Mouse (Mus musculus) 416B (cell line): Measurements from ENCODE around the gene Adam23.

Experiments
- DNase-seq: peaks from one replicate; pipeline ENCODE4 v3.0.0; 2011; ENCODE audit warnings: low read depth

The Adam23 gene

DNA sequence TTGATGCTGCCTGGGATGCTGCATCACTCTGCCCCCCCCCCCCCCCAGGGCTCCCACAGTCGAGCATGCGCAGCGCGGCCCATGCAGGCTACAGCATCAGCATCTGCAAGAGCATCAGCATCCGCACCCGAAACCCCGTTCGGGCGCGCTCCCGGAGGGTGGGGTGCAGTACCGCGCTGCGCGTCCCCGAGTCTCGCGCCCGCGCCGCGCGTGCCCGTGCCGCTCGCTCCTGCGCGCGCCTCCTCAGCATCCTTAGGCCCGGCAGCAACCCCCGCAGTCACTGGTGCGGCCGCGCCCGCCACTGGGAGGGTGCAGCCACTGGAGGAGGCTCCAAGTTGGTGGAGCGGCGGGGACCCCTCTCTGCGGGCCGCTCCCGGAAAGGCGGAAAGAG, at the start of gene Adam23:
Gene Adam23, plus strand, starts transcription at position 236 of the 391 bp plus-strand sequence.
- no peak for DNase-seq

DNA sequence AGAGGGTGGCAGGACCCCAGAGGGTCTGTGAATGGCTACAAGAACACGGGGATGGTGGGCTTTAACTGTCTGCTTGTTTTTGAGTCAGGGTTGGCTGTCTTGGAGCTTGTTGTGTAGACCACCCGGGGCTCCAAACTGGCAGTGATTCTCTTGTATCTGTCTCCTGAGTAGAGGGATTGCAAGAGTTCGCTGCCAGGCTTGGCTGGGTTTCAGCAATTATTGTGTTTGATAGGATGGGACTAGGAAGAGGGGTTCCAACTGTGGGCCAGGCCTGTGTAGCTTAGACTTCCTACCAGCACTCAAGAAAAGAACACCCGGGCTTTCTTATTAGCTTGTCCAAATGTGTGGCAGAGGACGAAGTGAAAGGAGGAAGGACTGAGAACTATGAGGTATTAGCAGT, 44.6 kb upstream of the Adam23 start:
- DNase-seq: no peak

DNA sequence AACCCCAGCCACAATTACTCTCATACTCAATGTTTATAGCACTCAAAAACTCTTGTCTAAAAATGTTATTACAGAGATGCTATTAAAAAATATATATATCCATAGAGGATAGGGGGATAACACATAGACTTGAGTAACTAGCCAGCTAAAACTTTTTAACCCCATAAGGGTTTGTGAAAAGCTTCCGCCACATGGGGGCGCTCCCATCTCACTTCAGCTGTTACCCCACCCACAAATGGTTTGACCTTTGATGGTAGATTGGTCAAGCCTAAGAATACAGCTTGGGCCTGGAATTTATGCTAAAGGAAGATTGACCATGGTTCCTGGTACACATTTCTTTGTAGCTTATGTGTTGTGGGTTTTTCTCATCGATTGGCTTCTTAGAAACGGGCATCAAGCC, 42.1 kb upstream of the Adam23 start:
- peak; percentile 47 for DNase-seq

DNA sequence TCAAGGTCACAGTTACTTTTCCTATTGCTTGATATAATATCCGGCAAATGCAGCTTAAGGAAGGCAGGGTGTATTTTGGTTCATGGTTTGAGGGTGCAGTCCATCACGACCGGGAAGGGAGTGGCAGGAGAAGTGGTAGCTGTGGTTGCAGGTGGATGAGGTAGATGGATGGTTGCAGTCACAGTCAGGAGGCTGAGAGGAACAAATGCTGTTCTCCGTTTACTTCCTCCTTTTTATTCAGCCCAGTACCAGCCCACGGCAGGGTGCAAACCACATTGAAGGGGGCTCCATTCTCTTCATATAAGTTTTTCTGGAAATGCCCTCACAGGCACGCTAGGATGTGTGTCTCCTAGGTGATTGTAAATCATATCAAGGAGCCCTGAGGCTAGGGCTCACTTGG, 37.3 kb upstream of the Adam23 start:
- no peak for DNase-seq

DNA sequence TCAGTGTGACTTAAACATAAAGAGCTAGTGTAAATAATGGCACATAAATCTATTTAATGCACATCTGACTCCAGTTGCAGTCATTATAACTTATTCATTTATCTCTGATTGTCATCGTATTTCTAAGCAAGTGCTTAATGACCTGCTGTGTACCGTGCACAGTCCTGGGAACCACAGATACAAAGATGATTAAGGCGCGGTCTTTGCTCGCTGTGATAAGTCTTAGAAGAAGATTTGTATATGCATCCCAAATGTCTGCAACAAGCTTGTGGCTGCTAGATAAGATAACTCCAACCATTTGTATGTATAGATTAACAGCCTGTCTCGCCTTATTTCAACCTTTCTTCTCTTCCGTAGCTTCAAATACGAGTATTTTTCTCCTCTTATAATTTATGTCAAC, 27.2 kb upstream of the Adam23 start:
- DNase-seq: no peak

DNA sequence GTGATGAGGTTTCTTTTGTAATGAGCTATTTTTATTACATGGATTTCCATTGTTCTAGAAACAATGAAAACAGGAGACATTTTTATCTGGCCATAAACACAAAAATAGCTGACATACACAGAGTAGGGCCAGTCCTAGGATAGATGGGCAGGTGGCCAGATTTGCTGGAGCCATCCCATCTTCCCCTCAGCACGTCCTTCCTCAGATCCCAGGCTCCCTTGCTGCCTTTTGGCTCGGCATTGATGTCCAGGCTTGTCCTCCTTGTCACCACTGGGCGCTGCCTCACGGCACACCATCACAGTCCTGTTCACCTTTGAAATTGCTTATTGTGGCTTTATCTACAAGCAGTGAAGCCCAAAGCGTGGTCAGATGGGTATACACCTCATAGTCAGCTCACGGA, 15.0 kb upstream of the Adam23 start:
- DNase-seq: no peak

DNA sequence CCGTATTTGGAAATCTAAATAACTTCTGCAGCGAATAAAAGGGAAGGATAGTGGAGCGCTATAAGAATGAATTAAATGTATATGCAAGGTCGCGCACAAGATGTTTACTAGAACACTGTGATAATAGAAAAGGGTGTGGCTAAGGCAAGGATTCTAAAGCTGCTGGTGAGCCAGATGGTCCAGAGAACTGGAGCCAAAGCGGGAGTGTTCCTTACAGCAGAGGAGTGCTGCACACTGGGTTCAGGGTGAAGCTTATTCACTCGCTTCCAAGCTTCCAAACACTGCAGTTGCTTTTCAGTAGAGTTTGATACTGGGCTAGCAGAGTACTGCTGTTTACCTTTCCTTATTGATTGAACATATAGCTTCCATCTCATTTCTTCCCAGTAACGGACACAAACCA, 14.5 kb upstream of the Adam23 start:
- DNase-seq: no peak

DNA sequence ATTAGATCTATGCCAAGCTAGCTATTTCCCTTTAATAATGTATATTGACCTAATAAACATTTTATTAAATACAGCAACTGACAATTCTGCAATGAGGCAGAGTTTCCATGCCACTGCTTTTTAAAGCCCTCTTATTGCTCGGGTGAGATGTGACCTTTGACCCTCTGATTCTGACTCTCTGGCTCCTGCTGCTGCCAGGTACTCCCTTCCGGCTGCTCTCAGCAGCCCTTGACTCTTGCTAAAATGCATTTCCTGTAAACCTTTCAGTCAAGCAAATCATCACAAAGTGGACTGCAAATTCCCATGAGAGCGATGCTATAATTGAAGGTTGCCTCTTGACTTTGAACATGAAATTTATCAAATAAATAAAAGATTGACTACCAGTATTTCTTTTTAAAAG, 13.8 kb upstream of the Adam23 start:
- DNase-seq: no peak

DNA sequence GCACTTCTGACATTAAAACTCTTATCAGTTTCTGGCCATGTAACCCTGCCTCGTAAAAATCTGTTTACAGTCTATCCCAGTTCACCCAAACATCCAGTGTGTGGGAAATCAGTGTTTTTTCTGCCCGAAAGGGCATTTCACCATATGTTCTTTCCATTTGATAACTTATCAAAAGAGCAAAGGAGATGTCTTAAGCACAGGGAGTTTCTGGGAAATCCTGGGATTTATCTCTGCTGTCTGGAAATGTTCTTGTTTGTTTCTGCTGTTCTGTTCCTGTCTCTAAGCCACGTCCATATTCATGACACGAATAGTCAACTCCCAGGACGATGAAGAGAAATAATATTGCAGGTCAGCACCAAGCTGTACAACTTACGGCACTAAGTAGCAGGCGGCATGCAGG, 11.6 kb upstream of the Adam23 start:
- DNase-seq: no peak

DNA sequence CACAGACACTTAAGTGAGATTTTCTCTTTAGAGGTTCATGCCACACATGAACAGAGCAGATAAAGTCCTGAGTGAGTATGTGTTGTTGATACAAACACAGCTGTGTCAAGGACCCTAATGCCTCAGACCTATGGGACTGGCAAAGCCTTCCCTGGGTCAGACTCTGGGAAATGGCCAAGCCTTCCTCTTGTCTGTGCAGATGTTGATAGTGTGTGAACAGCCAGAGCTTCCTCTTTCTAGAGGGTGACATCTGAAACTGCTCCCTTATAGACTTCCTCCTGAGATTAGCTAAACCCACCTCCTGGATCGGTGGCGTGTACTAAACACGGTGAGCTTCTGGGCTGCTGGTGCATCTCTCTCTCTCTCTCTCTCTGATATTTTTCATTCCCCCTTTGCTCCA, 8.2 kb upstream of the Adam23 start:
- DNase-seq: peak; percentile 64

DNA sequence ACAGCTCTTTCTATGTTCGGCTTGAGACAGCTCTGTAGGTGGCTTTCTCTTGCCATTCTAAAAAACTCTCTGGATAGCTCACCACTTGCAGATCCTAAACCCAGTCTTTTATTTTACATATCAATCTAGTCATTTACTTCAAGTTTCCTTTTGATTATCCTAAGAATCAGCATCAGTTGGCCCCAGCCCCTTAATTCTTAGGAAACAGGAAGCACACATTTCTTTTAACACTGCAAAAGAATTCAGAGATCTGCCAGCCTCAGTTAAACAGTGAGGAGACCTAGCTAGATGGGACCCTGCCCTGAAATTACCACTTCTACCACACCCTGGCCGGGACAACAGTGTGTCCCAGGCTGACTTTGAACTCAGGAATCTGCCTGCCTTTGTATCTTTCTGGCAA, 3.5 kb upstream of the Adam23 start:
- DNase-seq: no peak

DNA sequence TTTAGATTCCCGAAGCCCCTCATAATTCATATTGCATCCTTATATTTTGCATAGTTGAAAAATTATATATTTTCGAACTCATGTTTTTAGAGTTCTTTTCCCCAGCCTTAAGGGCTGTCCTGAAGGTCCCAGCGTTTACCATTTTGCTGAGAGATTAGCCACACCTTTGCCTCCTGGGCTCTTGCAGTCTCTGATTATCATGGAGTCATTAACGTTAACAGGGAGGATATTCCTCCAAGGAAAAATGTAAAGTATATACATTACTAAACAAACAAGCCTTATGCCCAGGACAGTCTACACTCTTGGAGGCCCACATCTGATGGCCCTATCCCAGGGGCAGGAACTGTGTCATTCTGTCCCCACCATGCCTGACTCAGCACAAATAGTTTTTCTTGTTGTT, 3.1 kb upstream of the Adam23 start:
- no peak for DNase-seq

DNA sequence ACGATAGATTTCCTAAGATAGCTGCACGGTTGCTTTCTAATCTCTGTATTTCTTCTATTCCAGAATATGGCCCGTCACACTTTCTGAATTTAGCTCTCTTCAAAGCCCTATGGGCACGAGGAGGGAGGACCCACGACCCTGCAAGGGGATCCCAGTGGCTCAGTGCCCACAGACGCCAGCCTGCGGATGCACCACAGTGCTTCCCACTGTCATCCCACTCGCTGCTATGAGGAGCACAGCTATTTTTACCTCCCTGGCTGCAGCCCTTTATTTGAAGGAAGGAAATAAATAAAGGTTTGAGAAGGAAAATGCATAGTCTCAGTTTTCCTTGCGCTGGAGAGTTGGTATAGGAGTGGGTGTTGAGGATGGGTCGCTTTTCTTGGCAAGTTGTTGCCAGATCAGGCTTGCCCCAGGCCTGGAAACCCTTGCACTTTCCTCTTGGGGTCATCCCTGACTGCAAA, 512 bp upstream of the Adam23 start:
- no peak for DNase-seq

DNA sequence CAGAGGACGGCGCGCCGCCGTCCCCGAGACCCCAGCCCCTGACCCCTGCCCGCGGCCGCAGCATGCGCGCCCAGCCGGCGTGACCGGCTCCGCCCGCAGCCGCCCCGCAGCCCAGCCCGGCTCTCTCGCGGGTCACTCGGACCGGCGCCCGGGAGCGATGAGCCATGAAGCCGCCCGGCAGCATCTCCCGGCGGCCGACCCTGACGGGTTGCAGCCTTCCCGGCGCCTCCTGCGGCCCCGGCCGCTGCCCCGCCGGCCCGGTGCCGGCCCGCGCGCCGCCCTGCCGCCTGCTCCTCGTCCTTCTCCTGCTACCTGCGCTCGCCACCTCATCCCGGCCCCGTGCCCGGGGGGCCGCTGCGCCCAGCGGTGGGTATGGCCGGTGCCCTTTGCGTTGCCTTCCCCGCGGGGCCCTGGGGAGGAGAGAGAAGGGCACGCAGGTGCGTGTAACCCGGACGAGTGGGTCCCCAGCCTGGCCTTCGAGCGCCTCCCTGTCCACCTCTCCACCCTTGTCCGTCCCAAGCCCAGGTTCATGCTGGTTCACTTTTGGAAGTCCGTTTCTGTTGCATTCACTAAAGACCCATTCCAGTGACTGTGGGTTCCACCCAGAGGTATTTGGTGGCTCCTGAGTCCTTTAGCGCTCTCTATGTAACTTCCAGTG, 485 bp downstream of the Adam23 start:
- DNase-seq: no peak

DNA sequence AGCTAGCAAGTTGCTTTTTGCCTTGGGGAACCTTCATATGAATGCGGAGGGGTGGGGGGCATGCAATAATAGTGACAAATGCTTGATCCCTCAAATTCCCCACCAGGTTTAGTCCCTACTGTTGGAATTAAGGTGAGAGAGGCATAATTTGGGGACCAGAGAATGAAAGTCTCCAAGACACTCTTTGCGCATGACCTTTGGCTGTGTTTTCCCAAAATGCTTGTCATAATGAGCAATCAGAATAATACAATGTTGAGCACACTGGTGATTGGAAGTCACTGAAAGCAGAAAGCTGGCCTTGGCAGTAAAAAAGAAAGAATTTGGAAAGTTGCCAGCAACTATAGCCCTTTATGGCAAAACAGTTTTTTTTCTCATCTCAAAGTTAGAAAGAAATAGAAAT, 1.0 kb downstream of the Adam23 start:
- DNase-seq: no peak

DNA sequence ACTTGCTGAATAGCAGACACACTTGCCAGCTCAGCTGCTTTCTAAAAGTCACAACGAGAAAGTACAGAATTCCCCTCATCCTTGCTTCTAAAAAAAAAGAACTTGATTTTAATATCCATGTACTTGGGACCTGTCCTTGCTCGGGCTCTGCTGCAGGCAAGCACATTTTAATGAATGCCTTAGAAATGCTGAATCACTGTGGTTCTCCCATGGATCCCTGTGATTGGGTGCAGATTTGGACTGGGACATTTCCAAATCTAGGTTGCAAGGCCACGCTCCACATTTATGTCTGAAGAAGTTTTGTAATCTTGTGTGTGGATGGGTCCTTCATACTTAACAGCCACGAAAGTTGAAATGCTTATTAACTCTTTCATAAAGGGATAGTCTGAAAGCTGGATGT, 4.4 kb downstream of the Adam23 start:
- DNase-seq: no peak

DNA sequence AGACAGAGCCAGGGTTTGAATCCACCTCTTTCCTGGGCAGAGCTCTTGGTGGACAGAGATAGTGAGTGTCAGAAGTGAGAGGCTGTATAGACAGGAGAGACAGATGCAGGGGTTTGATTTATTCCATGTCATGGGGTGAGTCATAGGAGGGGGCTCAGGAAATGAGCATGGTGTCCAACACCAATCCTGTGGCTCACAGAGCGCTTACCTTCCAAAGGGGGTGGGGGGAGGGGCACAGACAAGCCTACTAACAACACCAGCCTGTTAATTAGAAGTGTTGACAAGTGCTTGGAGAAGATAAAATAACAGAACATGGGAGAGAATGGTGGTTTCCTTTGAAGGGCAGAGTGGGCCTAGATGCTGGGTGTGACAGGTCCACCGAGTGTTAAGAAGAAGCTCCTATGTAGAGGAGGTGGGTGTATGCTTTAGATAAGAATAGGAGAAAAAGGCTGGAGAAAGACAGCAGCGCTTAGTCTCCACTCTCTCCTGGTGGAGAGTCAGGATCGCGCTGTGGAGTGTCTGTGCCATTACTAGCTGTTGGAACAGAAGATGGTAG, 7.7 kb downstream of the Adam23 start:
- DNase-seq: no peak

DNA sequence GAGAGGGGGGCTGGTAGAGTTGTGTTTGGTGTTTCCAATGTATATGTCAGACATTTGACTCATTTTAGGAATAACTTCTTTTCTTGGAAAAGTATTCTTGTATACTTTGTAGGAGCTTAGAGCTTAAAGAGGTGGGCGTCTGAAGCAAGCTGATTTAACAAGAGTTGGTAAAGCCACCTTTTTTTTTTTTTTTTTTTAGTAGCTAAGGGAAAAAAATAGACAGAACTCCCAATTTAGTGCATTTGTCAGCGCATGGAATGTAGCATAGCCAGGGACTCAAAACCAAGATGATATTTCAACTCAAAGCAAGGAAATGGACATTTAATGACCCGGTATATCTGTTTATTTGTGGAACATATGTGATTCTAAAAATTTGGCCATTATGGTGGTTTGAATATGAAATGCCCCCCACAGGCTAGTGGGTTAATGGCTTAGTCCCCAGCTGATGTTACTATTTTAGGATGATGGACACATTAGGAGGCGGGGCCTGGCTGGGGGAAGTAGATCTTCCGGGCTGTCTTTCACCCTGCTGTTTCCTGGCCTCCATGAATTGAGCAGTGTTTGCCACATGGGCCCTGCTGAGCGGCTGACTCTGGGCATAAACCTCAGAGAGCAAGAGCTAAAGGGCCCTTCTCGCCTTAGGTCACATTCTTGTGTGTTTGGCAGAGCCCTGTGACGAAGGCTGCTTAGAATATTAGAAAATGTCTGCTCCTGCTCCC, 12.3 kb downstream of the Adam23 start:
- no peak for DNase-seq

DNA sequence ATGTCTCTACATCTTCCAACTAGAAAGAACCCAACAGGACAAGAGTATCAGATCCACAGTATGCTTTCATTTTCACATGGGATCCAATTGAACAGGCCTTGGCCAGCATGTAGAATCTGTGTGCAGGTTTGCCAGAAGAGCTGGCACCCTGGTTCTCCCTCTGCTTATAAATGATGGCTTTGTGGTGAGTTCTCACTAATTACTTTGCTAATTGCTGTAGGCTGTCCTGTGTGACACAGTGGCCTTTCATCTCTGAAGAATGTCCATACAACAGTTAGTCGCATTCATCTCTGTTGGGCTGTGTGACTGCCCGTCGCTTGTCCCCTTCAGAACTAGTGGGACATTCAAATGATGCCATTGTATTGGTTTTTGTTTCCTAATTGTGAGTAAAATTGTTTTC, 13.5 kb downstream of the Adam23 start:
- no peak for DNase-seq

DNA sequence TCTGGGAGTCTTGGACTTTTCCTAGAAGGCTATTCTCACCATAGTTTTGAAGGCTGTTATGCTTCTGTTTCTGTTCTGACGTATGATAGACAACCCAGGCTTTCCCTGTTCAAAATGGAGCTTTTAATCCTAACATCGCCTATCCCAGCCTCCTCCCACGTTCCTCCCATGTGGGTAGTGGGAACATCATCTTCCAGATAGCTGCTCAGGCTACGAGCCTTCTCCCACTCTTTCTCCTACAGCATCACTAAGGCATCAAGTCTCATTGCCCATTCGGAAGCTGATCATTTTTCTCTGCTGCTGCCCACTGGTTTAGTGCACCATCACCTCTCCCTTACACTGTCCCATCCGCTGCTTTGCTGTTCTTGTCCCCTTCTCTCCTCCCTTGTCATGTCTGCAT, 14.2 kb downstream of the Adam23 start:
- no peak for DNase-seq

DNA sequence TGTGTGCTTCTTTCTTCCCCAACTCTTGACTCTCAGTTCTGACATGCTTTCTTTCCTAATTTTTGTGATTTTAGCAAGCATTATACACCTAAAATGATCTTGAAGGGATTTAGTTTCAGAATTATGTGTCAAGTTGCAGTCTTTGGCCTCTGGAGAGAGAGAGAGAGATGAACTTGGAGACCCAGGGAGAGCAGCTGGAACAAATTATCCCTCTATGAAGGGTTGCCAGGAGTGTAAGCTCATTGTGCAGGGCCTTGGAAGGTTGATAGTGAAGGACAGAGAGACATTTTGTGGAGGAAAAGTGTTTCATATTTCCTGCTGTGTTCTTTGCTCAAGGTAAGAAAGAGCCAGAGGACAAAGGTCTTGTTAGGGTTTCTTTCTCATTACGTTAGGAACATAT, 18.8 kb downstream of the Adam23 start:
- DNase-seq: no peak

DNA sequence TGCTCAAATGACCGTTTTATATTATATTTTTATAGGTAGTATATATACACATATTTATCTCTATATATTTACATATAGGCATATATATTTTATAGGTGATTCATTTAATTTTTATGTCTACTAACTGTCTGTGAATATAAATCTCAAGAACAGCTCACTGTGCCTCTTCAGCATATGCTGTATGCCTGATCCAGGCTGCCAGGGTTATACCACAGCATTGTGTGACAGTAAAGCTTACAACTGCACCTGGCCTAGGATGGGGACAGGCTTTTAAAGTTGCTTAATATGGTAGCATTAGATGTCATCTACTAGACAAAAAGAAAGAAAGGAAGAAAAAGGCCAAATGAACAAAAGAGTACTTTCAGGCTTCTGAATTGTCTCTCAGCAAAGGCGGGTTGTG, 27.6 kb downstream of the Adam23 start:
- DNase-seq: no peak

DNA sequence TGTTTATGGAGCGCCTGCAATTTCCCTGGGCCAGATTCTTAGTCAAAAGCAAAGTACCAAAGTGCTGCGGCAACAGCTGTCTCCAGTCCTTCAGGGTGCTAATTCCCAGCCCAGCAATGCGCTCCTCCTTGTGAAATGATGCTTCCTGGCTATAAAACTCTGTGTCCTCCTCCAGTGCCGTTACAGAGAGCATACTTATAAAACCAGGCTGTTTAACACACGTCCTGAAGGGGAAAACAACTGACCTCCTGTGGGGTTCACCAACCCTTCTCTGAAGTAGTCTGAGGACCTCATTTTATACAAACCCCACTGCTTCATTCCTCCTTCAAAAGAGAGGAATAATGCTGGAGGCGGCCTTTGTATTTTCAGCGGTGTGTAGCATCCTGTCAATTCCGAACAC, 28.0 kb downstream of the Adam23 start:
- DNase-seq: no peak

DNA sequence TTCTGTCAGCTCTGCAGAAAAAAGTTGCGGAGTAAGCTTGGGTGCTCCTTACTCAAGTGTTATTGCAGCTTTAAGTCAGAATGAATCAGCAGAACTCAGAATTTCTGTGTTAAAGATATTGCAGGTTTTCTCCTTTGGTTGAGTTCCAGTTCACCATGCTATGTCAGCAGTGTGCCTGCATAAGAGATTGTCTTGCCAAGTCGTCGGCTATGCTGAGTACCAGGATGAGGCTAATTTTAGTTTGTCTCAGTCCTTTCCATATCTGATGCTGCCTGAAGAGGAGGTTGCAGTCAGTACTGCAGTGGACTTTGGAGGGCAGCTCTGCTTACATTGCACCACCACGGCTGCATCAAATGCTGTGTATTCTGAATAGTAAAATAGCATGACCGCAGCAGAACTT, 33.3 kb downstream of the Adam23 start:
- DNase-seq: no peak
